Mouse (Mus musculus): ENCODE measurements at regions not wholly inside any gene's neighbourhood (a gene's known extent, or its start where the extent isn't known, plus 50 kb on each side); places are given as distances from the start of the nearest gene placed in this dataset.

DNA sequence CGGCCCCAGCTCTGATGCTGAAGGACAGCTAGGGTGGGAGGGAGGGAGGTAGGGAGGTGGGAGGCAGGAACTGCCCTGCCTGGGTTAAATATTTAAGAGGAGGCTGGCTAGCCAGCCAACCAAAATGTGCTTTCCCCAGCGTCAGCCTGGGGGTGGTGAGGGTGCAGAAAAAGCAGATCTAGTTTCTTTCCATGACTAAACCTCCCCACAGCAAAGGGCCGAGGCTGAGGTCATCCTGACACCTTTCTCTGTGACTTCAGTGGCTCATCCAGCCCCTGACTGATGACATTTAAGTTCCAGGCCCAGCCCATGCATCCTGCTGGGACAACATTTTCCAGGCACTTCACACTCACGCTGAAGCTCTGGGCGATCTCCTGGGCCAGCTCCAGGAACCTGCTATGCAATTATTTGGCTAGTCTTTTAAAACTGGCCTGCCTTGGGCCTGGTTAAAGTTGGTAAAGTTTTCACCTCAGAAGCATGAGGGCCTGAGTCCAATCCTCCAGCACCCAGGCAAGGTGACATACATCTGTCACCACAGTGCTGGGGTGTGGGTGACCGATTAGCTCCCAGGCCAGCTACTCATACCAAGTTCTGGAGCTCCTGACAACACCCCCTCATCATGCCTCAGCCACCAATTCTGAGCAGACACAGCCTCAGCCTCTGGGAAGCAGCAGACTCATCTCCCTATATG, 243.8 kb upstream of the Sulf2 start:
- no peak for DNase-seq

DNA sequence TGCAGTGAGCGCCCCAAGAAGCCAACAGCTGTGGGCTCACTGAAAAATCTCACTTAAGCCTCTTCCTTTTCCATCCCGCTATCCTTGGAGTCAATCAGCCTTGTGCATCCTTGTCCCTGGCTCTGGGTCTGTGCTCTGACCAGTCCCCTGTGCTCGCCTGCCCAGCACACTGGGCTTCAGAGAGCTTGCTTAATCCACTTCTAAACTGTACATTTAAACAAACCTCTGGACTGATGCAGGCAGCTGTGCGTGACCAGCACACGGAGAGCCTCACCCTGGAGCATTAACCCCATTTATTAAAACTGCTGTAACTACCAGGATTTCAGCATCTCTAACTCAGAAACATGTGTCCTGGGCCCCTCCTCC, 243.3 kb upstream of the Sulf2 start:
- no peak for DNase-seq

DNA sequence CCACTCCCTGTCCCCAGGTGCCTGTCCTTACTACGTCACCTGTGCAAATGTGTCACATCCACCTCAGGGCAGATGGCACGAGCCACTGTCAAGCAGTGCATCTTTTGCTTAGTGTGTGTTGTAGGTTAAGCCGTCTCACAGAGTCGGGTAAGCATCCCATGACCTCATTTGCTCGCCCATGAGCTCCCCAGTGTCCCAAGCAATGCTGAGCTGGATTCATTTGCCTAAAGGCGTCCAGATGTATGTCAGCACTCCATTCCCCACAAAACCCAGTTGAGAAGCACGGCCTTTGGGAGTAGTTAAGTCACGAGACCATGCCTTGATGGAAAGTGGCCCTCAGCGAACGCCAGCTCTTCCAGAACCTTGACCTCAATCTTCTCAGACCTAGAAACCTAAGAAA, 242.7 kb upstream of the Sulf2 start:
- no peak for DNase-seq

DNA sequence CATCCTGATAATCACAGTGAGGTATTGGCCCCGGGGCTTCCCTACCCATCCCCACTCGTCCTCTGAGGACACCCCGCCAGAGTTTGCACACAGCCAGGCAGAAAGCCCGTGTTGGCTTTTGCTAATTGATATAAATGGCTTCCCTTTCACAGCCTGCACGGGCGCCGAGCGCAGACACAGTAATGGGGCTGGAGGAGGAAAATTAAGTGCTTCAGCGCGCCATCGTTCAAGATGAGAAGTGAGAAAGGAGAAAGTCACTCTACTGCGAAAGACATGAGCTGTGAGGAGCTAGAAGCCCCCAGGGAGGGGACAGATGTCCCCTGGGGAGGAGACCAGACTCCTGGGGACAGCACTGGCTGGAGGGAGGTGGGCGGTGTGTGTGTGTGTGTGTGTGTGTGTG, 239.2 kb upstream of the Sulf2 start:
- peak; percentile 37 to 47 for DNase-seq

DNA sequence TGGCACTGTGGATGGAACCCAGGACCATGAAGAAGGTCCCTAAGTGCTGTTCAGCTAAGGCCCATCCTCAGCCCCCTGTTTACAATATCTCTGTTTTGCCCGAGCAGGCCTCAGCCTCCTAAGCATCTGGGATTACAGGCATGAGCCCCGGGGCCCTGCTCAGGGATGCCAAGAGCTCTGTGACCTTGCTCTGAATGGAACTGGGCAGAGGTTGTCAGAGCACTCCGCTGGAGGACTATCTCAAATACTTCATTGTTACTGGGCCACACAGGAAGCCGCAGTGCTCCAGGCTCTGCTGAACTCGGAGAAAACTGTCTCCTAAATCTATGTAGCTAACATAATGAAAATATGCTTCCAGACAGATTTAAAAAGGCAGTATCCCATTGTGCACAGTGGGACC, 235.7 kb upstream of the Sulf2 start:
- DNase-seq: no peak

DNA sequence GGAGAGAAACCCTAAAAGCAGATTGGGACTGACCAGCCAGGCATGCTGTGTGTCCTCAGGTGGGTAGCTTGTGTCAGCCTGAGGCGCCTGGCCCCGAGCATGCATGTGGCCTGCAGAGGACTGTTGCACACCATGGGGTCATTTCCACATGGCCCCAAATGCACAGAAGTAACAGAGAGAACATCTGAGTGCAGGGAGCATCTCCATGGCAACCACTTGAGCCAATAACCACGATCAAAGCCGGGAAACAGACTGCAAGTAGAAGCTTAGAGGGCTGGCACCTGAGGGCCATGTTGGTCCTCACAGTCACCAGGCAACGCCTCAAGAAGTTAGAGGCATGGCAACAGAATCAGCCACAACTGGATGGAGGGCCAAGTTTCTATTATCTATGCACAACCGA, 232.6 kb upstream of the Sulf2 start:
- DNase-seq: no peak

DNA sequence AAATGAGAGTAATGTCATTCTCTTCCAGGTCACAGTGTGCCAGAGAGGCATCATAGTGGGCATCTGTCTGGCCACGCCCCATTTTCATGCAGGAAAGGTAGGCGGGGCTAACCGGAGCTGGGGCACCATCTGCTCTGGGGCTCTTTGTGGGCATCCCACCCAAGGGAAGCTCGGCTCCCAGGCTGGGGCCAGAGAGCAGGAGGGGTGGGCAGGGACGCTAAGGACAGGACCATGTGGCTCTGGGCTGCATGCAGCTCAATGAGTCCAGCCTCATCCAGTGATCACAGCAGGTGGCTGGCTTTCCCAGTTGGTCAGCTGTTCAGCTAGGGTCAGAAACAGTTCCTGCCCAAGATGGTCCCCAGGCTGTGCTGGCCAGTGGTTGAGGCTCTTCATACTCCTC, 231.4 kb upstream of the Sulf2 start:
- DNase-seq: no peak

DNA sequence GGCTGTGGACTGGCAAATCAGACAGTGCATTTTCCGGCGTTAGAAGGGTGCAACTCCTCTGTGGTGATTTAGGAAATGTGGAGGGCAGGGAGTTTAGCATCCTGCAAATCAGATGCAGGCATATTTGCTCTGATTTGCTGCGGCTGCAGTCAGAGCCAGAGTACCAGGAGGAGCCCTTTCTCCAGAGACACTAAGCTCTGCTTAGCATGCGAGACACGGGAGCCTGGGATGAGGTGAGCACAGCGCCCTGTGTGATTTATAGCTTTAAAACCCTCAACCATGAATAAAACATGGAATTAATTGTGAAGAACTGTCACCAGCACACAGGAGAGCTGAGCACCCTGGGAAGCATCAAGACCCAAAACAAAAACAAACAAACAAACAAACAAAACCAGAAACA, 229.1 kb upstream of the Sulf2 start:
- DNase-seq: no peak

DNA sequence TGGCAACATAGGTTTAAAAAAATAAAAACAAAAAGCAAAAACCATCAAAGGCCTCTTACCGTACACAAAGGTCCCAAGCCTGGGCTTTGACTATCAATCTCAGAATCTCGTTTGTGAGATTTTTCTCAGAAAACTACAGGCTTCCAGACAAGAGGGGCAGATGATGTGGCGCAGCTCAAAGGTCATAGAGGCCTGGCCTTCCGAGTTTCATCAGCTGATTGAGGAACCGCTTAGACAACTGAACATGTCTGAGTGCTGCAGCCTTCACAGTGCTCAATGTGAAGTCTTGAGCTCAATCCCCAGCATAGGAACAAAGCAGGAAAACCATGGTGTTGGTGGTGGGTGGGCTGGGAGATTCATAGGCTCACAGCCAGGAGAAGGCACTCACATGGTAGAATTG, 227.9 kb upstream of the Sulf2 start:
- DNase-seq: no peak

DNA sequence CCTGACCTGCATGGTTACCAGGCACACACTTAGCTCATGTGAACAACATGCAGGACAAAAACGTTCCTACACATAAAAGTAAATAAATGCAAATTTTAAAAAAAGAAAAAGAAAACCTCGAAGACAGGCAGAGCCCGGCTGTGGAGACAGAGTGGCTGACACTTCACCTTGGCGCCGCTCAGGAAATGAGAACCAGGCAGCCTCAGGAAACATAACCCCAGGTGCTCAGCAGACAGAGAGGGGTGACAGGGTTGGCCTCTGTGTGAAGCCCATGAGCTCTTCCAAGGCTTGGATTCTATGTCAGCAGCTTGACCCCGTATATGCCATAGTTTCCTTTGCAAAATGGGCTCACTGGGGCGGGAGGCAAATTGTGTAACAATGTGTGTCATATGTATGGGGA, 226.7 kb upstream of the Sulf2 start:
- no peak for DNase-seq

DNA sequence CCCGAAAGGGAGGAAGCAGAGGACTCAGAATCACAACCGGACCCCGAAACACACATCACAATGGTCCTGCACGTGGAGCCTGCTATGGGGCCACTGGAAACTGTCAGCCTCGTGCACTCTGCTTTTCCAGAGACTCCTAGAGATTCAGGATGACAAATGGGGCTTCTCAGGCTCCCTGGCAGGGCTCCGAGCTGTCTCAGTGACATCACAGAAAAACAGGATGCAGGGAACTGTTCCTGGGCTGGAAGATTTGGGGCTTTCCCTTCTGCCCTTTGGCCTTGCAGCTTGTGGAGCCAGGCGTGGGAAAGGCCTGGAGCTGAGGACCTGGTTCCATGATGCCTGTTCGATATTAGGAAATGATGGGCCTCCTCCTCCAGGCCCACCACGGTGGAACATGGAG, 225.4 kb upstream of the Sulf2 start:
- DNase-seq: no peak

DNA sequence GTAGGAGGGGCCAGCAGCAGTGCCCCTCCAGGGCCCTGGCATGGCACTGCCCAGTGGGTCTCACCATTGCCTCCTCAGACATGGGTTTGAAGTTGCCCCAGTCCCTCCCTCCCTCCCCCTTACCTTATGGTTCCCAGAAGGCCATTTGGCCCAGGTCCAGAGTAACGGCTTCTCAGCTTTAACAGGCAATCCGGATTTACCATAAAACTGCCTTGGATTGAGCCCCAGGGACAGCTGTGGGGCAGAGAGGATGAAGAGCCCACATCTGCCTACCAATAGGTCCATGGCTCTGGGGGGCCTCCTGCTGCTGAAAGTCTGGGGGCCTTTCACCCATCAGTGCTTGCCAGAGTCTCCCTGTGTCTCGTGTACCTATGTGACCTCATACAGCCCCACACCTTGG, 222.9 kb upstream of the Sulf2 start:
- DNase-seq: no peak

DNA sequence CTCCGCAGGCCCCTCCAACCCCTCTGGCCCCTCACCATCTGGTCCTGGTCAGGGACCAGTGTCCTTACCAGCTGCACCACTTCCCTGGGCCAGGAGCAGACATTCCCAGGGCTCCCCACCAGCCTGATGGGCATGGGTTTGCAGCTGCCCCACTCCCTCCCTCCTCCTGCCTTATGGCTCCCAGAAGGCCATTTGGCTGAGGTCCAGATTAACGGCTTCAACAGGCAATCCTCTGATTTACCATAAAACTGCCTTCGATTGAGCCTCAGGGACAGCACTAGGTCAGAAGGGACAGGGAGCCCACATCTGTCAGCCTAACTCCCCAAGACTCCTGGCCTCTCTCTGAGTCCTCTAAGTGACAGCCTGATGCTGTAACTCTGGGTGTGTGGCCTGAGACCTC, 221.9 kb upstream of the Sulf2 start:
- DNase-seq: no peak

DNA sequence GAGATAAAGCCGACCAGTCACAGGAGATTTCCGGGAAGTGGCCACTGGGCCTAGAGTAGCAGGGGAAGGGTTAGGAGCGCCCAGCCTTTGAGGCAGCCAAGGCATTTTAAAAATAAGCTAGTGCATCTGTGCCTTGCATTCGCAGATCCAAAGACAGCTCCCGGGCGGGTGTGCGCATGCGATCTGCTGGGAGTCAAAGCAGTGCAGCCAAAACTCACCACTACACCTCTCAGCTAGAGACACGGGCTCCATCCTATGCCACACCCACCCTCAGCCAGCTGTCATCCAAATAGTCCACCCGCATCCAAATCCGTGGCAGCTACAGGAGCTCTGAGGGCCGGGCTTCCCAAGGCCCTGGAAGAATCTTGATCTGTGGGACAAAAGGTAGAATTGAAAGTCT, 220.2 kb upstream of the Sulf2 start:
- no peak for DNase-seq

DNA sequence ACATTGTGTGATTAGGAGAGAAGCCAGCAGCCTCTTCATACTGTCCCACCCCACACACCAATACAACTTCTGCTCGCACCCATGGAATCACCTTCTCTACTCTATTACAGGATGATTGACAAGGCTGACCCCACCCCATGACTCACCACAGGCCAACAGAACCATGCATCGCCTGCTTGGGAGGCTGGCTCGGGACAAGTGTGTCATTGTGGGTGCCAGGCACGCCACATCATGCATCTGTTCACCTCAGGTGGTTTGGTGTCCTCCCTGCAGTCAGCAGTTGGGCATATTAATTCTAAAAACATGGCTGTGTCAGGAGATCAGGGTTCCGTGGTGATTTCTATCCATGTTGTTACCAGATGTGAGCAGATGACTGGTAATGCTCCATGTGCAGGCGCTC, 215.3 kb upstream of the Sulf2 start:
- no peak for DNase-seq

DNA sequence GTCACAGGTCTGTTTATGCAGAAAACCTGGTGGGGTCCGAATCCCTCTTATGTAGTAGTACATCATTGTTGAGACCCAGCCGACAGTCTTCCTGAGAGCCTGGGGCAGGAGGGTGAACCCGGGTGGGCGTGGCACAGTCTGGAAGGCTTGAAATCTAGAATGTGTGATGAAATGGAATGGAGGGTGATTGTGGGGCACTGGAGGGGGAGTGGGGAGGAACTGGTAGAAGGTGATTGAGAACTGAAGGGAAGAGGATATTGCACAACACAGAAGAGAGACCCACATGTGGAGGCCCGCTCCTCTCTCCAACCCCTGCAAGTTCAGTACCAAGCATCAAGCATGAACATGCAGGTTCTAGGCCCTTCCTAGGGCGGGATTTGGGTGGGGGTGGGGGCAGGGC, 206.2 kb upstream of the Sulf2 start:
- no peak for DNase-seq

DNA sequence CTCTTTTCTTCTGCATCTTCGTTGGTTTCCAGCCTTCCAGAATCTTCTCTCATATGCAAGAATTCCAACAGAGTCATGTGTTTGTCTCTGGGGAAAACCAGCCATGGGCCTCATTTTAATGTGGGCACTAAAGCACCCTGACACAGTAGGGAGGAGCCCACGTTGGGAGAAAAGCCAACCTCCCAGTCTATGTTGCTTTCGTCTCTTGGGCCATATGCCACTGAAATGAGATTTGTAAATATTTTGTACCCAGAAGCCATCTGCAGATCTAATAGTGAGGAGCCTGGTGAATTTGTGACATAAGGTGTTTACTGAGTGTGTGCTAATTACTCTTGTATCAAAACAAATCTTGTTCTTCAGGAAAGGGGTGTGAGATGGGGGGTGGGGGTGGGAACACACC, 205.3 kb upstream of the Sulf2 start:
- no peak for DNase-seq

DNA sequence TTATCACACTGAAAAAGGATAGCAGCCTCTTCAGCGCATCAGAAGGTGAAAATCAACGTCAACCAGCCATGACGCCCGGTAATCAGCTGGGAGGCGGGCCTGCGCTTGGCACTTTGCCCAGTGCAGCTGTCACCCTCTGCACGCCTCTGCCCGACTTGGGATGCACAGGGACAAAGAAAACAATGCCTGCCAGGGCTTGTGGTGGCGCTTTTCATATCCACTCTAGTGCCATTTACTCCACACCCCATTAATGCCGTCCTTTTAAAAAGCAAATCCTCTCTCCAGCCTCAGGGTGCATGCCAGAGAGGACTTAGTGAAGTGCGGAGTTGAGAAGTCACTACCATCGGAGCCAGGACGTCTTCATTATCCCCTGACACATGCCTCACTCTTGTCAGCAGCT, 204.5 kb upstream of the Sulf2 start:
- DNase-seq: no peak

DNA sequence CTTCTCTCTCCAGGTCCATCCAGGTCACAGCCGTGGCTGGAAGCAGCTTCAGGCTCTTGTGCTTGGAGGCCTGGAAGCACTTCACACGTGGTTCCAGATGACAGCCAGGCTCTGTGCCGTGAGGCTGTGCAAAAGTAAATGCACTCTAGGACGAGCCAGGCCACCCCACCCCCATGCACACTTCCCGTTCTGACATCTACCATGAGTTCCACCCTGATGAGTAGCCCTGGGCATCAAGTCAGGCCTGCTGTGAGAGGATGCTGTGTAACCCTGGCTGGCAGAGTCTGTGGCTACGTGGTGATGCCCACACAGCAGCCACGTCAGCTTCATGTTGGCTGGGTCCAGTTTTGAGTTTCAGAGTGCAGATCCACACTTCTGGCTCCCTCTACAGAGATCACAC, 202.4 kb upstream of the Sulf2 start:
- peak in 1 of 2 experiments; percentile 23 for DNase-seq

DNA sequence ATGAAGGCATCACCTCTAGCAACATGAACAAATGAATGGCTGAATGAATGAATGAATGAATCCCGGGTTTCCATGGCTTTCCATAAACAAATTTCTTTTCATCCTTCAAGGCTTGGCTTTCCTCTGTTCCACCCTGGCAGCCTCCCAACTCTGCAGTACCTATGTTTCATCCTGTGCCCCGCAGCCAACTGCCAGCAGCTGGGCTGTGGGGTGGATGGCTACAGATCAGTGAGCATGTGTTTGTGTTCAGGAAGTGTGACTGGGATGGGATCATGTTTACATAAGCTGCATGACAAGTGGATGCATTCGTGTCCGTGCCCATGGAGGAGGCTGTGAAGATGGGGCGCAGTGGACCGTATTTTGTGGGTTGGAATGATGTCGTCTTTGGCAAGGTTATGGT, 200.5 kb upstream of the Sulf2 start:
- DNase-seq: no peak

DNA sequence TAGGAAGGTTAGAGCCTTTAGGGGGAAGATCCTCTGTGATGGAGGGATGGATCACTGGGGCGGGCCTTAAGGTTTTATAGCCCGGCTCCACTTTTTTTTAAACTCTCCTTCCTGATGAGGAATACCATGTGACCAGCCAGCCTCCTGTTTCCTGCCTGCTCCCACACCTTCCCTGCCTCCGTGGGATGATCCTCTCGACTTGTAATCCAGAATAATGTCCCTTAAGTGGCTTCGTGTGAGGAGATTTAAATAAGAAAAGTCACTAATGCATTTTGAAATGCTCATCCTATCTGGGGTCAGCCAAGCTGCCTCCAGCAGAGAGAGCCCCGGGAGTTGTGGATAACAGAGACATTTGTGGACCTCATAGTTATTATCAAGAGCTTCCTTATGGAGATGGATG, 200.0 kb upstream of the Sulf2 start:
- no peak for DNase-seq

DNA sequence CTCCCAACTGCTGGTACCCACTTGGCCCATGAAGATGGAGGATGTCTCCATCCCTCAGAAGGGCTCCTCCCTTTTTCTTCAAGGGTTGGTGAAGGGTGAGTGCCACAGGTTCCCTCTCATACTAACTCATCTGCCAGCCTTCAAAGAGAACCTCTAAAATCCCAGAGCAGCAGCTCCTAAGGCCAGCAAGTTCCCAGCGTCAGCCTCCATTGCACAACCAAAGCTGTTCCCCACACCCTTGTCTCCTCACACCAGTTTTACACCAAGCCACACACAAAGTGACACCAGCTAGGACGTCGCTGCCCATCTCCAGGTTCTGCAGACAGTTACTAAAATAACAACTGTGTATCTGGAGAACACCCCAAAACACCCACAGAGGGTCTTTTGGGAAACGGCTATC, 198.9 kb upstream of the Sulf2 start:
- no peak for DNase-seq

DNA sequence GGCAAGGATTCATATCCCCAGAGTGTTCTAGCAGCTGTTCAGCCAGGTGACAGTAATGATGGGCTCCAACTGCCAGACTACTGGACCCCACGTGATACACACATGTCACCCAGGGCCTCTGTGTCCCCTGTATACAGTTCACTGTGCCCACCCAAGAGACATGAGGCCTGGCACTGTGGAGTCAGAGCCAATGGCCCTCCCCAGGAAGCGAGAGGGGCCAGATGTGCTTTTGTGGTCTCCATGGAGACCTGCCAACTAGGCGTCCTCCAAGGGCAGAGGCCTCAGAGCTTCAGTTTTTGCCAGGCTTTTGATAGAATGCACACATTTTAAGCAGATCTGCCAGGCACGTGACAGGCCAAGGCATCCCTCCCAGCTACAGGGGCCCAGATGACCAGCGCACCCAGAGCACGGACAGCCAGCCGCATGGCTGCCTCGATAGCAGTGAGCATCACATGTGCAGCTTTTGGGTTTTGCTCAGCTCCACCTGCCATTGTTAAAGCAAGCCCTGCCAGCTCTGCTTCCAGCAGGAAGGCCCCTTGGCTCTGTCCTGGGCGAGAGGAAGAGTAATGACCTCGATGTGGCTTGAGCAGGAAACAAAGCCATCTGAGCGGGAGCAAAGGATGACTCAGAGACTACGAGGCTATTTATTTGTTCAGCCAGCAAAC, 198.1 kb upstream of the Sulf2 start:
- no peak for DNase-seq

DNA sequence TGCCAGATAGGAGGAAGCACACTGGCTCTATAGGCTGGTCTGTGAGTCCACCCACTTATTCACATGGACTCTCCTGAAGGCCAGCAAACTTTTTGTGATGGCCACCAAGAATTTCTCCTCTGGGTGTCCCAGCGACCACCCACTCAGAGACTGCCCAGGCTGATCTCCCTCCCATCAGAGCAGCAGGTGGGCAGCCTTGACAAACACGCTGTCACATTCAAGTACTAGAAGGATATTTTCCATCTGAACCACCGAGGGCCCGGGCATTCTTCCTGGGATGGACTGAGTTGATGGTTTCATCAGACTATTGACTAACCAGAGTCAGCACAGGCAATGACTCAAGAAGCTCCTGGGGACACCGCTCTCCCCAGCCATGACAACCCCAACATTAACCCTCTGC, 196.5 kb upstream of the Sulf2 start:
- DNase-seq: no peak

DNA sequence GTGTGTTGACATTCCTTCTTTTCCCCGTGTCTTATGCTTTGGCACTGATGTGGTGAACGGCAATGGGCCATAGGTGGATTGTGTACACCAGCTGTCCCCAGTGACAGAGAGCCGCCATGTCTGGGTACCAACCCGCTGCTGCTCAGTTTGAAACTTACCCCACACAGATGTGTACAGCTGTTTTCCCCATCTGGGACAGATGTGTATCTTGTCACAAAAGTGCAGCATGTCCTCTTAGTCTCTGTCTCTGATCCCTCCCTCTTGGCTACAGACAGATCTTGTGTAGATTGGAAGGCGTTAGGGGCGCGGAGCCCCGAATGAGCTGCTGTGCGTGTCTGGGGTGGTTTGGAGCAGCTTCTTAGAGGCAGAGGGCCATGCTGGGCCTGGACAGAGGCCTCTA, 196.1 kb upstream of the Sulf2 start:
- DNase-seq: no peak

All from spleen, adult 18-20 months (tissue).